Mouse (Mus musculus): ENCODE measurements around the gene Rnpc3.
"Not testable (repeated sequence)": the region's sequence is repeated elsewhere in the genome, so short reads cannot be mapped to it uniquely, and the experiment has no call there.

Gene Rnpc3

DNA sequence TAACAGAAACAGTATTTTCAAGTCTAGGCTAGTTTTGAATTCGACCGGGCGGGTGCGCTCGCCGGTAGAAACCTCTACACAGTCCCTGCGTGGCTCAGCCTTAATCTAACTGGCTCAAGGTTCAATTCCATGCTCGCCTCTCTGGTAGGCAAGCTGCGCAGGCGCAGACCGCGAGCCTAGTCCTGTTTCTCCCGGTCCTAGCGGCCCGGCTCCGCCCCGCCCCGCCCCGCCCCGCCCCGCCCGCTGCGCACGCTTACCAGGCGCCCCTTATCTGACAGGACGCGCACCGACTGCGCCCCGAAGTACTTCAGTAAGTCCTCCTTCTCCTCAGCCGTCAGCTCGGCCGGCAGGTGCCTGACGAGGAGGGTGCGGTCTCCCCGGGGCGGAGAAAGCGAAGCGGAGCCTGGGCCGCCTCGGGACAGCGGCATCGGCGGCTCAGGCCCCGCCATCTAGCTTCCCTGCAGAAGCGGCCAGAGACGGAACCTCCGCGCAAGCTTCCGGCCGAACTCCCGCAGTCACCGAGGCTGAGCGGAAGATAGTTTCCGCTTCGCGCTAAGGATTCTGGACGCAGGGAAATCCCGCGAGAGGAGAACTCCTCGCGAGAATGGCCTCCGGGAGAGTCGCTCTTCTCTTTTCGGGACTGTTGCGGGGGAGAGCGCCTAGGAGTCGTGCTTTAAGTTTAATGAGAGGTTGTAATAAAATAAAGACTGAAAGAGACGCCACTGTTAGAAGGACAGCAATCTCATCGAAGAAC lies at the start of gene Rnpc3:
TSS of gene Rnpc3 (minus strand) at position 544 of the 754 bp plus-strand sequence.
- DNase-seq, result peak; percentile 94

DNA sequence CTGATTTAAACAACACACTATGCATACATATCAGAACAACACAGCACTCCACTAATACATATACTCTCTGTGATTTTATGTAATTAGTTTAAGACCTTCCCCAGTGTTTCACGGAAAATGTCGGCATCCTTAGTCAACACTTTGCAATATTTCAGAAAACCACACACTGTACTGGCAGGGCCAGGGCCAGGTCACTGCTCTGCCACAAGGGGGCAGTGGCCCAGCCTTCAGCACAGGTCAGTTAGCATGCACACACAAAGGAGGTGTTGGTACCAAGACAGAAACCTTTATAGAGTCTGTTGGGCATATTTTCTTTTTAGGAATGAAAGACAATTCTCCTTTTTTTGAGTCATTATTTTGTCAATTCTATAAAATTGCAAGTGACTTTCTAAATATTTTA lies 27.0 kb upstream of the Rnpc3 start:
- no peak for DNase-seq

DNA sequence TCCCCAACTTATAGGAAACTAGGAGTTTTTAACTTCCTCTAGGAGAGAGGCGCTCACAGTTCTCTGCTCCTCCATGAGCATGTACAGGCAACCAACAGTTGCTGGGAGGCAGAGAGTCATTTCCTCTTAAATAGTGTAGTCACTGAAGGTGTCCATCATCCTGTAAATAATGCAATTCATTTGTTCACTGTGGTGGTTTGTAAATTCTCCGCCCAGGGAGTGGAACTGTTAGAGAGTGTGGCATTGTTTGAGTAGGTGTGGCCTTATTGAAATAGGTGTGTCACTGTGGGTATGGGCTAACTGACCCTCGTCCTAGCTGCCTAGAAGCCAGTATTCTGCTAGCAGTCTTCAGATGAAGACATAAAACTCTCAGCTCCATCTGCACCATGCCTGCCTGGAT lies 24.4 kb upstream of the Rnpc3 start:
- DNase-seq, result no peak

- DNase-seq, result not testable (repeated sequence)
Observed at GRCm38 (mm10) chr3:113651386-113651785, 21.4 kb upstream of the Rnpc3 start.

GRCm38 (mm10) chr3:113639545-113639944 lies 9.6 kb upstream of the Rnpc3 start:
- no peak for DNase-seq

DNA sequence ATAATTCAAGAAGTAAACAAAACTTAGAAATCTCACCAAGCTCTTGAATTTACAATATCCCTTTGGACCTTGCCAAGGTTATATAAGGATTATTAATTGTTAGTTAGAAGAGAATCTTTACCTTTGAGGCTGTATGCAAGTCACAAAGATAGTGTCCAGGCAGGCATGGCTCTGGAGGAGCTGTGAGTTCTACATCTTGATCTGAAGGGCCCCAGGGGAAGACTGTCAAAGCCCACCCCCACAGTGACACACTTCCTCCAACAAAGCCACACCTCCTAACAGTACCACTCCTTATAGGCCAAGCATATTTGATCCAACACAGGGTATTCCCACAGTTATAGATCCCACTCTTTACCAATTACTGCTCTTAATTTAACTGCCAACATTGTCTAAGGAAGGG lies 4.3 kb upstream of the Rnpc3 start:
- DNase-seq, result no peak

DNA sequence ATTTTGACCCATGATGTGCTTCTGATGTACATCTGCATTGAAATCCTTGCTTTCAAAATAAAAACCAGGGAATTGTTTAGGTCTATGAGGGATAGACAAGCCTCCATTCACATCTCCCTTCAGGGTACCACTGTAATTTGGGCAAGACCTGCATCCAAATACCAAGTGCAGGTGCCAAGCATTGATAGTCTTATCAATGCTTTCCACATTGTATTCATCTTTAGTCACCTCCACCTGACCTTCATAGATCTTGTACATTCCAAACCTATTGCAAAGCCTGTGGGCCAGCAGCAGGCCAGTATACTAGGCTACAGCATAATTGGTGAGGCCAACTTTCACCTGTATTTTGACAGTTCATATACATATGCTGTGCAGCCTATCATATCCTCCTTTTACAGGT lies 1.7 kb upstream of the Rnpc3 start:
- no peak for DNase-seq

DNA sequence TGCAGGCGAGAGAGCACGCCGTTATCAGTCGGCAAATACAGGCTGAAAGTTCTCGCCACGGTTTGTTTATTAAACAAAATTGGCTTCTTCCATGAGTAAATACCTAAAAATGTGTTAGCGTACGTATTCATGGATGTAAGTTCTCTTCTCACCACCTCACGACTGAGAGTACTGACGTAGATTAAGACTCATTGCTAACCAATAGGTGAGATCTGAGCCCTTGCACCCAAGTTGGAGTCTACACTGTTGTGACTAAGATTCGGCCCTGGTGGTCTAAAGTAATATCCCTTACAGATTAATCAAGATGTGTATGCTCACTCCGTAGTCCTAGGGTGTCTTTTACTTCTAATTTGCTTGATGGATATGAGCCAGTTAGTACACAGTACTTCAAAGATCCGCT lies 615 bp upstream of the Rnpc3 start:
- peak; percentile 44 for DNase-seq

- no peak for DNase-seq
Observed at GRCm38 (mm10) chr3:113606599-113606998, 23.4 kb downstream of the Rnpc3 start, which contains the start of gene Amy1. TSS of gene Amy1 (minus strand) at chr3:113606699.

- DNase-seq, result peak; percentile 2
Observed at GRCm38 (mm10) chr3:113590844-113591243, 39.1 kb downstream of the Rnpc3 start.

DNA sequence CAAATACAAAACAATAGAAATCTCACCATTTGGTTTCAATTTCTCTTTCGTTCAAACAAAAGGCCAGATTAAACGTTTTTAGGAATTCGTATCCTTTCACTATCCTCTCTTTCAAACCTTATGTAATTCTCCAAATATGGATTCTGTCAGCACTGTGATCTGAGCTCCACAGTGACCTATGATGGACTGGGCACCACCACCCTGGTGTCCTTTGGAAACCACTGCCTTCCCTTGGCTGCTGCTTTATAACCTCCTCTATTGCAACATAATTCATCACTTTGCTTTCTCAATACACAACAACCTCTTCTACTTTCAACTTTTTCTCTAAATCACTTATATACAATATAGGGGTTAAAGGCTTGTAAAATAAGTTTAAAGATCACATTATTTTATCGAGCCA lies 55.4 kb downstream of the Rnpc3 start:
- DNase-seq, result no peak

- DNase-seq, result no peak
Observed at GRCm38 (mm10) chr3:113574138-113574537, 55.8 kb downstream of the Rnpc3 start.

GRCm38 (mm10) chr3:113572158-113572557 lies 57.8 kb downstream of the Rnpc3 start:
- DNase-seq, result no peak

Measured in cerebellum, adult 9-10 months (tissue).